Mouse (Mus musculus) neural tube, embryonic 11.5 days (tissue): ENCODE measurements around the gene 5730455P16Rik. TPM values are rescaled to one million over a fixed set of nuclear protein-coding genes. Genes with fewer than 3 reads are reported as not detected.
A peak's percentile ranks its signal among the peaks of the same experiment; 100 is the strongest.

Experiments
- ATAC-seq: fragments of 200-750 bp; cut with Nextera tagmentation; 2 replicates; pipeline ENCODE4 v1.8.0; 2017; ENCODE audit warnings: moderate number of reproducible peaks, mild to moderate bottlenecking, moderate TSS enrichment, moderate library complexity; ENCODE audit not compliant: insufficient read depth, low FRiP score, low TSS enrichment
- DNase-seq: peaks from one replicate; pipeline ENCODE4 v3.0.0-alpha.2; 2015; ENCODE audit warnings: low spot score
- H3K27ac ChIP-seq: fragments of 300-500 bp; sonication (generic); 2 replicates; pipeline ENCODE4 v1.5.1; 2014; ENCODE audit warnings: low read depth, mild to moderate bottlenecking, low read length
- H3K27me3 ChIP-seq: fragments of 300-500 bp; sonication (generic); 2 replicates; pipeline ENCODE4 v1.6.1; 2014; ENCODE audit warnings: mild to moderate bottlenecking, low read length, mixed read lengths; ENCODE audit not compliant: control insufficient read depth, insufficient read depth
- H3K36me3 ChIP-seq: fragments of 300-500 bp; sonication (generic); 2 replicates; pipeline ENCODE4 v1.6.1; 2014; ENCODE audit warnings: mild to moderate bottlenecking, low read length, moderate library complexity, mixed read lengths; ENCODE audit not compliant: control insufficient read depth, insufficient read depth
- H3K4me1 ChIP-seq: fragments of 300-500 bp; sonication (generic); 2 replicates; pipeline ENCODE4 v1.6.1; 2014; ENCODE audit warnings: low read length, mixed read lengths; ENCODE audit not compliant: control insufficient read depth, insufficient read depth
- H3K4me2 ChIP-seq: fragments of 300-500 bp; sonication (generic); 2 replicates; pipeline ENCODE4 v1.6.1; 2014; ENCODE audit warnings: low read depth, mild to moderate bottlenecking, moderate library complexity
- H3K4me3 ChIP-seq: fragments of 300-500 bp; sonication (generic); 2 replicates; pipeline ENCODE4 v1.5.1; 2014; ENCODE audit warnings: low read depth, low read length
- H3K9ac ChIP-seq: fragments of 300-500 bp; sonication (generic); 2 replicates; pipeline ENCODE4 v1.6.1; 2014; ENCODE audit warnings: mild to moderate bottlenecking, low read length
- H3K9me3 ChIP-seq: fragments of 300-500 bp; sonication (generic); 2 replicates; pipeline ENCODE4 v1.6.1; 2016; ENCODE audit warnings: low read length; ENCODE audit not compliant: control insufficient read depth
- WGBS: fragments of 180-500 bp; shearing (Covaris S2); extraction: QIAGEN DNeasy Blood & Tissue Kit; methylation state at CpG from one replicate; pipeline ENCODE4 v1.1.7; 2014; 5-methylcytosine and 5-hydroxymethylcytosine counted together
- polyA plus RNA-seq: library from polyadenylated mRNA; unstranded; fragments of >200 nt; fragmentation: Nextera tagmentation; extraction: Ambion mirVana; gene quantifications from 2 replicates; pipeline ENCODE4 v1.2.1, GENCODE M21; 2014

The 5730455P16Rik gene
- polyA plus RNA-seq, 1 experiment from 2014 or later: 23.1 TPM

GRCm38 (mm10) chr11:80313944-80314343 is 63.9 kb downstream of the 5730455P16Rik start:
- Histone ChIP-seq H3K27ac (peak overlapping the region; percentile 95), H3K4me1 (peaks cover 58% of the 10 kb centered on the region), H3K27me3 (no peaks in the 10 kb centered on the region), H3K36me3 (no peaks in the 10 kb centered on the region), H3K9me3 (no peaks in the 10 kb centered on the region), H3K9ac (no peak overlapping the region), H3K4me3 (no peak overlapping the region), H3K4me2 (no peak overlapping the region)
- ATAC-seq (no peak), DNase-seq (no peak)
- WGBS: 67% methylated on average over 4 of the region's 4 CpGs

- 70% methylated on average over 1 of the region's 1 CpGs for WGBS
- Histone ChIP-seq H3K36me3 (no peaks in the 10 kb centered on the region), H3K27ac (peak overlapping the region; percentile 95), H3K4me1 (peaks cover 58% of the 10 kb centered on the region), H3K9me3 (no peaks in the 10 kb centered on the region), H3K4me2 (no peak overlapping the region), H3K27me3 (no peaks in the 10 kb centered on the region), H3K9ac (no peak overlapping the region), H3K4me3 (no peak overlapping the region)
- no peak for DNase-seq
- no peak for ATAC-seq
Measured at GRCm38 (mm10) chr11:80313462-80313861, 64.4 kb downstream of the 5730455P16Rik start.

GRCm38 (mm10) chr11:80312565-80312964 is 65.3 kb downstream of the 5730455P16Rik start:
- H3K9ac ChIP-seq: peak overlapping the region; percentile 23

GRCm38 (mm10) chr11:80312049-80312448 is 65.8 kb downstream of the 5730455P16Rik start:
- peaks cover 50% of the 10 kb centered on the region for H3K4me1 ChIP-seq

More at GRCm38 (mm10) chr11:80312565-80312964, 65.3 kb downstream of the 5730455P16Rik start:
- DNase-seq: peak; percentile 51
- no peak overlapping the region for H3K4me2 ChIP-seq
- H3K4me3 ChIP-seq: no peak overlapping the region
- H3K4me1 ChIP-seq: peaks cover 50% of the 10 kb centered on the region
- WGBS: 3% methylated on average over 6 of the region's 6 CpGs
- no peak for ATAC-seq
- H3K9me3 ChIP-seq: no peaks in the 10 kb centered on the region
- no peaks in the 10 kb centered on the region for H3K27me3 ChIP-seq
- H3K27ac ChIP-seq: peak overlapping the region; percentile 95
- H3K36me3 ChIP-seq: no peaks in the 10 kb centered on the region

DNA sequence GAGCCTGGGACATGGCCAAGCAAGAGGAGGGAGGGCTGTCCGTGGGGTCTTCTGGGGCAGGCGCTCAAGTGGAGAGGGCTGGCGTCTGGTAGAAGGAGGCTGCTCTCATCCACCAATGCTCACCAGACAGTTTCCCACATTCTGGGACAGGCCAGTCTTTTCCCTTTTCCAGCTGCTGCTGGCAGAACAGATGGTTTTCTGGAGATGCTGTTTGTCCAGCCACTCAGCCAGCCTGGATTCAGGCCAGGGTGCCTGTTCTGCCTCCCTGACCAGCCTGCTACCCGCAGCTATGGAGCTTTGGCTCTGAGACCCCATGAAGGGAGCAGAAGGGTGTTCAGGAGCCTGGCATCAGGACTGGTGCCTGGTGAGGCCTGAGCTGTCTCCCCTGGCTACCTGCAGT is 66.6 kb downstream of the 5730455P16Rik start:
- Histone ChIP-seq H3K9ac (no peak overlapping the region), H3K27me3 (no peaks in the 10 kb centered on the region), H3K4me3 (no peak overlapping the region), H3K36me3 (no peaks in the 10 kb centered on the region), H3K9me3 (no peaks in the 10 kb centered on the region), H3K4me2 (no peak overlapping the region), H3K27ac (peak overlapping the region; percentile 75), H3K4me1 (peaks cover 44% of the 10 kb centered on the region)
- 45% methylated on average over 4 of the region's 4 CpGs for WGBS
- DNase-seq: no peak
- no peak for ATAC-seq

More at GRCm38 (mm10) chr11:80312049-80312448, 65.8 kb downstream of the 5730455P16Rik start:
- no peaks in the 10 kb centered on the region for H3K36me3 ChIP-seq
- peak overlapping the region; percentile 95 for H3K27ac ChIP-seq
- ATAC-seq (peak; percentile 76), DNase-seq (peak; percentile 68)
- H3K4me2 ChIP-seq: no peak overlapping the region
- H3K9ac ChIP-seq: no peak overlapping the region; the same call in 1 of the 2 replicates
- H3K9me3 ChIP-seq: no peaks in the 10 kb centered on the region
- H3K4me3 ChIP-seq: no peak overlapping the region
- no peaks in the 10 kb centered on the region for H3K27me3 ChIP-seq
- 13% methylated on average over 2 of the region's 2 CpGs for WGBS

Other genes starting within 250 kb of the 5730455P16Rik start
- 28.5 and 32.4 TPM in 2 replicates for gene Tefm, start 235.9 kb downstream of the 5730455P16Rik start, polyA plus RNA-seq
- 0.84 and 1.5 TPM in 2 replicates for gene Adap2, start 223.9 kb downstream of the 5730455P16Rik start, polyA plus RNA-seq
- gene Rnf135, start 194.2 kb downstream of the 5730455P16Rik start, polyA plus RNA-seq: 2.9 and 3.3 TPM in 2 replicates
- gene Rhot1, start 169.0 kb downstream of the 5730455P16Rik start, polyA plus RNA-seq: 70.6 and 75.8 TPM in 2 replicates
- gene Rhbdl3, start 77.1 kb downstream of the 5730455P16Rik start, polyA plus RNA-seq: 33.5 and 42.7 TPM in 2 replicates
- 307 and 321 TPM in 2 replicates for gene Zfp207, start 5.2 kb upstream of the 5730455P16Rik start, polyA plus RNA-seq
- gene Psmd11, start 50.6 kb upstream of the 5730455P16Rik start, polyA plus RNA-seq: 307 and 313 TPM in 2 replicates
- gene Cdk5r1, start 99.0 kb upstream of the 5730455P16Rik start, polyA plus RNA-seq: 19.0 and 20.9 TPM in 2 replicates